Mouse (Mus musculus) midbrain, embryonic 11.5 days (tissue): ENCODE results near the gene Vmn1r43. TPM values are rescaled to one million over a fixed set of nuclear protein-coding genes. Genes with fewer than 3 reads are reported as not detected.
"Not testable (repeated sequence)": the region's sequence is repeated elsewhere in the genome, so short reads cannot be mapped to it uniquely, and the experiment has no call there.

Source experiments
- ATAC-seq: fragments of 200-750 bp; cut with Nextera tagmentation; 2 replicates; pipeline ENCODE4 v1.8.0; 2017; ENCODE audit warnings: moderate TSS enrichment, moderate library complexity; ENCODE audit not compliant: low FRiP score
- DNase-seq: peaks from one replicate; pipeline ENCODE4 v3.0.0; 2015; ENCODE audit warnings: low spot score; ENCODE audit errors: missing footprints
- H3K27ac ChIP-seq: fragments of 300-500 bp; sonication (generic); 2 replicates; pipeline ENCODE4 v1.5.1; 2014; ENCODE audit warnings: low read depth, low read length
- H3K27me3 ChIP-seq: fragments of 300-500 bp; sonication (generic); 2 replicates; pipeline ENCODE4 v1.6.1; 2014; ENCODE audit warnings: mild to moderate bottlenecking, low read length, moderate library complexity, mixed read lengths; ENCODE audit not compliant: control insufficient read depth, insufficient read depth
- H3K36me3 ChIP-seq: fragments of 300-500 bp; sonication (generic); 2 replicates; pipeline ENCODE4 v1.6.1; 2014; ENCODE audit warnings: mild to moderate bottlenecking, low read length, moderate library complexity, mixed read lengths; ENCODE audit not compliant: control insufficient read depth, insufficient read depth
- H3K4me1 ChIP-seq: fragments of 300-500 bp; sonication (generic); 2 replicates; pipeline ENCODE4 v1.6.1; 2014; ENCODE audit warnings: low read length; ENCODE audit not compliant: control insufficient read depth, insufficient read depth
- H3K4me2 ChIP-seq: fragments of 300-500 bp; sonication (generic); 2 replicates; pipeline ENCODE4 v1.6.1; 2014; ENCODE audit warnings: mild to moderate bottlenecking, moderate library complexity
- H3K4me3 ChIP-seq: fragments of 300-500 bp; sonication (generic); 2 replicates; pipeline ENCODE4 v1.5.1; 2014; ENCODE audit warnings: low read depth, low read length
- H3K9ac ChIP-seq: fragments of 300-500 bp; sonication (generic); 2 replicates; pipeline ENCODE4 v1.6.1; 2014; ENCODE audit warnings: low read length
- H3K9me3 ChIP-seq: fragments of 300-500 bp; sonication (generic); 2 replicates; pipeline ENCODE4 v1.6.1; 2016; ENCODE audit warnings: low read length; ENCODE audit not compliant: control insufficient read depth
- WGBS: fragments of 180-500 bp; shearing (Covaris S2); extraction: QIAGEN DNeasy Blood & Tissue Kit; methylation state at CpG from one replicate; pipeline ENCODE4 v1.1.7; 2014; 5-methylcytosine and 5-hydroxymethylcytosine counted together
- polyA plus RNA-seq: library from polyadenylated mRNA; unstranded; fragments of >200 nt; fragmentation: Nextera tagmentation; extraction: Ambion mirVana; gene quantifications from 2 replicates; pipeline ENCODE4 v1.2.1, GENCODE M21; 2014

The Vmn1r43 gene
- not detected in 2 replicates for polyA plus RNA-seq

DNA sequence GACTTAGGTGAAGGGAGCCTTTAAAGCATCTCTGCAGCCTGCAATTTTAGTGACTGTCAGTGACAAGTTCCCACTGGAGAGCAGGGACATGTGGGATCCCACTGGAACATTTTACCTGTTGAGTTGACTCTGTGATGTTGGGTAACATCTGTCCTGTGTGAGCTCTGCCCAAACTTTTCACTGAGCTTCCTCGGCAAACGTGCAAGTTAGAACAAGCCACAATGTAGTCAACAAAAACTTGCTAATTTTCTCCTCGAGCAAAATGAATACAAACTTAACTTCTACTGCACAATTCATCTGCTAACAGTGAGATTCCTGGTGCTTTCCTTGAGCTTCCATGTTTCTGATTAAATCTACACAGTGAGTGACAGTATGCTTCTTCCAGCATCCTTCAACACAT lies at the start of gene Vmn1r43, which contains the start of gene Vmn1r42:
TSS of gene Vmn1r43 (minus strand) at position 101 of the 400 bp plus-strand sequence.
TSS of gene Vmn1r42 (minus strand) at position 101 of the 400 bp plus-strand sequence.
- not testable (repeated sequence) for H3K36me3 ChIP-seq, H3K9me3 ChIP-seq
- WGBS, result 81% methylated on average over 3 of the region's 3 CpGs

DNA sequence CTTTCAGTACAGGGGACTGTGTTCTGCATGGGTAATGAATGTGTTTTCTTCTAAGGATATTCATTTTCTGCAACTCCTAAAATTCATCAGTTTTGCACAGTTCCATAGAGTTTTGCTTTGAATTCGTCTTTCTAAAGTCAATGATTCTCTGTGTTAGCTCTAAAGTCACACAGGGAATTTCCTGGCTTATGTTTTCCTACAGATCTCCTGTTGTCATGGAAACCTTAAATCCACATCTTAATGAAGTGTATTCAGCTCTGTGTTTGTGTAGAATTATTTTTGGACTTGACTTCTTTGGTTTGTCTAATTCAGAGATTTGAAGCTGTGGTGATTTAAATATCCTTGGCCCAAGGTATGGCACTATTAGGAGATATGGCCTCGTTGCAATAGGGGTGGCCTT lies 7.6 kb upstream of the Vmn1r43 start:
- ATAC-seq, result no peak
- Histone ChIP-seq H3K9me3 (peaks cover 2% of the 10 kb centered on the region; the same call in 1 of the 2 replicates), H3K4me3 (no peak overlapping the region), H3K27ac (no peak overlapping the region), H3K36me3 (no peaks in the 10 kb centered on the region), H3K4me1 (no peaks in the 10 kb centered on the region), H3K9ac (no peak overlapping the region), H3K27me3 (no peaks in the 10 kb centered on the region), H3K4me2 (no peak overlapping the region)
- no peak for DNase-seq
- 60% methylated on average over 2 of the region's 2 CpGs for WGBS

More for the DNA sequence above, at the start of gene Vmn1r43, which contains the start of gene Vmn1r42:
- H3K4me3 ChIP-seq, H3K9ac ChIP-seq, H3K4me2 ChIP-seq, ATAC-seq, DNase-seq, H3K27me3 ChIP-seq, H3K27ac ChIP-seq, H3K4me1 ChIP-seq: not testable (repeated sequence)

DNA sequence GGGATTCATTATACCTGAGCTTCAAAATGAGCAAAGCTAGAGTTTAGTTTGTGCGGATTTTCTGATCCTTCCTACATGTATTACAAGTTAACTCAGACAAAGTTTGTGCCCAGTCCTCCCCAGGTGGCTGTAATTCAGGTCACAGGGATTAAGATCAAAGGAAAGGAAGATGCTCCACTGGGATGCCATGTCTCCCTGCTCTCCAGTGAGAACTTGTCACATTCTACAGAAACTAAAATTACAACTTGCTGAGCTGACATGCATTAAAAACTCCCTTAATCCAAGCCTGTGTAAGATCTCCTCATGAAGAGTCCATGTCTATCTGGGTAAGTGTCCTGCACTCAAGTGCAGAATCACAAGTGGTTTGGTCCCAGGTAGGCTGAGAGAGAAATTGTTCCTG lies 7.1 kb upstream of the Vmn1r43 start, which contains the start of gene Vmn1r44:
TSS of gene Vmn1r44 (plus strand) at position 301 of the 400 bp plus-strand sequence.
- H3K27me3 ChIP-seq, result no peaks in the 10 kb centered on the region
- H3K27ac ChIP-seq, result no peak within 1 kb of the TSS
- no peaks in the 10 kb centered on the region for H3K36me3 ChIP-seq
- WGBS, result 84% methylated on average over 1 of the region's 1 CpGs
- no peaks in the 10 kb centered on the region; the same call in 1 of the 2 replicates for H3K9me3 ChIP-seq
- DNase-seq (no peak), ATAC-seq (no peak)
- H3K4me1 ChIP-seq, result no peaks in the 10 kb centered on the region
- H3K4me3 ChIP-seq, result no peak within 1 kb of the TSS
- no peak within 1 kb of the TSS for H3K9ac ChIP-seq
- H3K4me2 ChIP-seq, result no peak within 1 kb of the TSS

DNA sequence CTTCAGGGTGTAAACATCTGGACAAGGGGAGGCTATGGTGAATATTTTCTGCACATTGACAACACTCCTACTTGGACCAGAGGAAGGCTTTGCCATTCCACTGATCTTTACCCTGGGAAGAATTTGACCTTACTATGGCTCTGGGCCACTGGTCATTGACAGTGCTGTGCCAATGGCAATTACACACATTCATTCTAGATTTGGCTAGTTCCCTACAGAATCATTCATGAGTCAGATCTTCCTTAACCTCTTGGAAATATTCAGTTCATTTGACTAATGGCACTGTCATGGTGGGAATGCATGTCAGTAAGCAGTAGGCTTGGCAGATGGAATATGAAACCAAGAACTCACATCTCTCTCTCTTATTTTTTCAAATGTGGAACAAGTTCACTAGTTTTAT lies 4.7 kb upstream of the Vmn1r43 start:
- no peak for ATAC-seq

DNA sequence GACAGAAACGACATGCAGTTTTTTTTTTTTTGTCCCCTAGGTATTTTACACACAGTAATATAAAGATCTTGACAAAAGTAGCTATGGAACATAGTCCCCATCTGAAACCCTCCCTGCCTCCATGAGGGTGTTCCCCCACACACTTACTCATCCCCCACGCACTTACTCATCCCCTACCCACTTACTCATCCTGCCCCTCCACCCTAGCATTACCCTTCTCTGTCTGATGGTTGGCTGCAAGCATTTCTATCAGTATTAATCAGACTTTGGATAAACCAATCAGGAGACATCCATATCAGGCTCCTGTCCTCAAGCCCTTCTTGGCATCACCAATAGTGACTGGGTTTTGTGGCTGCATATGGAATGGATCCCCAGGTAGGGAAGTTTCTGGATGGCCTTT lies 750 bp upstream of the Vmn1r43 start:
- H3K4me1 ChIP-seq, result no peaks in the 10 kb centered on the region
- DNase-seq (no peak), ATAC-seq (no peak)
- H3K9ac ChIP-seq, result no peak overlapping the region
- H3K9me3 ChIP-seq, result no peaks in the 10 kb centered on the region; the same call in 1 of the 2 replicates
- H3K36me3 ChIP-seq, result no peaks in the 10 kb centered on the region
- H3K4me3 ChIP-seq, result no peak overlapping the region
- no peaks in the 10 kb centered on the region for H3K27me3 ChIP-seq
- no peak overlapping the region for H3K4me2 ChIP-seq
- WGBS, result 82% methylated on average over 2 of the region's 2 CpGs
- no peak overlapping the region for H3K27ac ChIP-seq

More for the DNA sequence above, 4.7 kb upstream of the Vmn1r43 start:
- H3K27ac ChIP-seq, result no peak overlapping the region
- H3K36me3 ChIP-seq, result no peaks in the 10 kb centered on the region
- H3K9me3 ChIP-seq, result no peaks in the 10 kb centered on the region; the same call in 1 of the 2 replicates
- no peak overlapping the region for H3K4me2 ChIP-seq
- H3K9ac ChIP-seq, result no peak overlapping the region
- no peaks in the 10 kb centered on the region for H3K27me3 ChIP-seq
- no peak for DNase-seq
- no peak overlapping the region for H3K4me3 ChIP-seq
- no peaks in the 10 kb centered on the region for H3K4me1 ChIP-seq

DNA sequence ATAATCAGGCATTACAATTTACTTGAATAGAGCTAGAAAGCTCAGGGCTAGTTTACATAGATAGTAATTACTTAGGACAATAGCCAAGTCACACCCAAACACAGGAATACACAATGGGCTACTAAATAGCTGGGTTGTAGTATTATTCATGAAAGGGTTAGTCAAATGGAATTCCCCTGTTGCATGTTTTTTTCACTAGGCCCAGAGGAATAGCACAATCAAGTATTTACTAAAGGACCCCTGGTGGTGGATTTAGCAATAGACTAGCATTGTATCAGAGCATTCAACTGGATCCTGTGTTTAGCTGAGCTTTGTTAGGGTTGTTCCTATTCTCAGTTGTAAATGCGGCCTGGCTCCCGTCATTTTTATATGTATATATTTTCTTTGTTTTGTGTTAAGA lies 8.2 kb downstream of the Vmn1r43 start:
- H3K27ac ChIP-seq, result no peak overlapping the region
- no peak for ATAC-seq

DNA sequence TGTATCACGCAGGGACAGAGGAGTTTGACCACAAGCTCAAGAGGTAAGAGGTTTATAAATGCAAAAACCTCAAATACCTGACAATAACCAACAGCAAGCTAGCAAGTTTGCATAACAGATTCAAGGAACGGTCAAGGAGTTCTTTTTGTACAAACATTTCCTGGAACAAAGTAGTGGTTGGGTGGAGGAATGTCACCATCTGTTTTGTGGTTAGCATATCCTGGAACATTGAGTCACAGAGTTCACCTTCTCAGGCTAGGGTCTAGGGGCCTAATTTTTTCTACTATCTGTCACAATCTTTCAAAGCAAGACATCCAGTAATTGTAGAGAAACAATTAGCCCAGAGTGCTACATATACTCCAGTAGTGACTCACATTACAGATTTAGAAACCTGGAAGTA lies 8.9 kb downstream of the Vmn1r43 start:
- H3K27me3 ChIP-seq, result no peaks in the 10 kb centered on the region
- H3K4me1 ChIP-seq, result no peaks in the 10 kb centered on the region
- no peak overlapping the region for H3K4me3 ChIP-seq
- no peak for DNase-seq
- WGBS, result 89% methylated on average over 2 of the region's 2 CpGs
- no peak overlapping the region for H3K9ac ChIP-seq
- peaks cover 7% of the 10 kb centered on the region; the same call in 1 of the 2 replicates for H3K9me3 ChIP-seq
- H3K36me3 ChIP-seq, result no peaks in the 10 kb centered on the region
- H3K4me2 ChIP-seq, result no peak overlapping the region
- no peak for ATAC-seq
- no peak overlapping the region for H3K27ac ChIP-seq

More for the DNA sequence above, 8.2 kb downstream of the Vmn1r43 start:
- Histone ChIP-seq H3K27me3 (no peaks in the 10 kb centered on the region), H3K4me3 (no peak overlapping the region), H3K4me2 (no peak overlapping the region), H3K36me3 (no peaks in the 10 kb centered on the region), H3K4me1 (no peaks in the 10 kb centered on the region), H3K9me3 (peaks cover 7% of the 10 kb centered on the region; the same call in 1 of the 2 replicates), H3K9ac (no peak overlapping the region)
- no peak for DNase-seq
- WGBS, result 89% methylated on average over 2 of the region's 2 CpGs

DNA sequence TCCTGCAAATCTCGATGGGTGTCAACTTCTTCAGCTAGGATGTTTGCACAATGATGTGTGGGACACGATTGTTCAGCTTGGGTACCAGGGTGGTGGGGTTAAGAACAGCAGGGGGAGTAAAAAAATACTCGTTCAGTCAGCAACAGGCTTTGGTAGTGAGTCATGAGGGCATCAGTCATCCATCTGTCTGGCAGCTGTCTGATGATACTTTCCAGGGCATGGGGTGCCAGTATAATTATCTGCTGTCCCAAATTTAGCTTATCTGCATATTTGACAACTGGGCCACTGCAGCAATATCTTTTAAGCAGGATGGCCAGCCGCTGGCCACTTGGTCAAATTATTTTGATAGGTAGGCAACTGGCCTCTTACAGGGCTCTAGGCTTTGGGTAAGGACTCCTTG lies 12.4 kb downstream of the Vmn1r43 start:
- no peak for ATAC-seq
- DNase-seq, result no peak
- Histone ChIP-seq H3K9me3 (peaks cover 13% of the 10 kb centered on the region; the same call in 1 of the 2 replicates), H3K9ac (no peak overlapping the region), H3K27me3 (no peaks in the 10 kb centered on the region), H3K4me1 (no peaks in the 10 kb centered on the region), H3K36me3 (no peaks in the 10 kb centered on the region), H3K4me3 (no peak overlapping the region), H3K4me2 (no peak overlapping the region), H3K27ac (no peak overlapping the region)
- 79% methylated on average over 4 of the region's 4 CpGs for WGBS

DNA sequence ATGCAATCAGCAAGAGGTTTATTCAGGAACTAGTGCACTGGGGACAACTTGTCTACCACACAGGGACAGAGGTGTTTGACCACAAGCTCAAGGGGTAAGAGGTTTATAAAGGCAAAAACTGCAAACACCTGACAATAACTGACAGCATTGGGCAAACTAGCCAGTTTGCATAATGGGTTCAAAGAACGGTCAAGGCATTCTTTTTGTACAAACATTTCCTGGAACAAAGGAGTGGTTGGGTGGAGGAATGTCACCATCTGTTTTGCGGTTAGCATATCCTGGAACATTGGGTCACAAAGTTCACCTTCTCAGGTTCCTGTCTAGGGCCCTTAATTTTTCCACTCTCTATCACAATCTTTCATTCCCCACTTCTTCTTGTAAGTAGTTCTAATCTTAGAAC lies 16.4 kb downstream of the Vmn1r43 start:
- WGBS, result 82% methylated on average over 2 of the region's 2 CpGs
- no peak overlapping the region for H3K27ac ChIP-seq
- H3K4me1 ChIP-seq, result no peaks in the 10 kb centered on the region
- H3K4me3 ChIP-seq, result no peak overlapping the region
- H3K9ac ChIP-seq, result no peak overlapping the region
- ATAC-seq, result no peak
- no peaks in the 10 kb centered on the region for H3K27me3 ChIP-seq
- H3K36me3 ChIP-seq, result no peaks in the 10 kb centered on the region
- peaks cover 12% of the 10 kb centered on the region; the same call in 1 of the 2 replicates for H3K9me3 ChIP-seq
- no peak for DNase-seq
- H3K4me2 ChIP-seq, result no peak overlapping the region
